In the genomic region with DNA sequence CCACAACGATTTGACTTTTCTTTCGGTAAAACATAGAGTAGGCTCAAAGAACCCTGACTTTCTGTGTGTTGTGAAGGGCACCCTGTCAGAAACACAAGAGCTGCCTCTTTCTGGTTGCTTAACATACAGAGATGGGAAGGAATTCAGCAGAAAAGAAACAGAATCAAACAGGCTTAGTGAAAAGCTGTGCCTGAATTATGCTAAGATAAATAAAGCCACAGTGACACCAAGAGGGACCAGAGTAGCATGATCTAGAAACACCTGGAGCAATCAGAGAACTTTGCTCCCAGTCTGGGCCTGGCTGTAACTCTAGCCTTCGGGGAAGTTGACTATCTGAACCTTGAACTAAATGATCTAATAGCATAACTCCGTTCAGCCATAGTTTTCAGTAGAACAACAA, we compare ENCODE assay signal across 12 mouse cellular contexts.
A peak's percentile ranks its signal among the peaks of the same experiment; 100 is the strongest.
DNase-seq lines count a peak whose midpoint lies in the region; ATAC-seq and TF ChIP-seq lines count a peak whose summit lies in the region.
"Had no signal": no experiment of that assay in that cellular context is flagged by ENCODE, and none has a peak within 500 bp of the region (broad histone marks: within the 10 kb centered on the region; RNA-seq: fewer than 3 reads in every experiment).

No protein-coding gene starts in this region.

- WGBS in embryonic facial prominence, embryonic 13.5 days, result 47% methylated on average over 4 of the region's 4 CpGs
- WGBS in small intestine, adult 2 months, result 23% methylated on average over 4 of the region's 4 CpGs

- peaks cover 41% of the 10 kb centered on the region for H3K27me3 ChIP-seq in embryonic facial prominence, embryonic 13.5 days
- H3K27me3 ChIP-seq in small intestine, adult 2 months (ENCODE audit: control insufficient read depth, insufficient read depth, low read length), result no peaks in the 10 kb centered on the region

- TF ChIP-seq CTCF in left cerebral cortex, adult 2 months (IDR thresholded peaks at IDR 0.05), result peak; percentile 32
- TF ChIP-seq CTCF in small intestine, adult 2 months (IDR thresholded peaks at IDR 0.05; ENCODE audit: extremely low read depth, insufficient read length, insufficient replicate concordance, low read depth, low read length), result no peak

- no peaks in the 10 kb centered on the region for H3K9me3 ChIP-seq in embryonic facial prominence, embryonic 13.5 days

- peak overlapping the region; percentile 97 for H3K4me2 ChIP-seq in embryonic facial prominence, embryonic 13.5 days

- 0 out of 2 replicates have a peak overlapping the region, but pooled peaks have one; percentile 11 for H3K9ac ChIP-seq in embryonic facial prominence, embryonic 13.5 days
- H3K9ac ChIP-seq: liver, embryonic 14.5 days had no signal

- TF ChIP-seq POLR2A in small intestine, adult 2 months (IDR thresholded peaks at IDR 0.05; ENCODE audit: low read depth, low read length), result no peak

- H3K4me3 ChIP-seq in left cerebral cortex, adult 2 months, result no peak overlapping the region
- peak overlapping the region; percentile 60 for H3K4me3 ChIP-seq in embryonic facial prominence, embryonic 13.5 days
- no peak overlapping the region for H3K4me3 ChIP-seq in small intestine, adult 2 months (ENCODE audit: low read depth, low read length)

- ATAC-seq in embryonic facial prominence, embryonic 13.5 days (ENCODE audit: insufficient number of reproducible peaks, insufficient read depth, low FRiP score, low TSS enrichment, low read depth), result no peak

- intact Hi-C loops in left cerebral cortex, adult 2 months (cut with DNase I), result loop anchor here (2.0 to 5.0 kb wide), 4 partner anchors 126 to 1028 kb away; no protein-coding TSS in a partner anchor
- intact Hi-C loops in left cerebral cortex, postnatal 36 days (cut with DNase I), result loop anchor here (2.0 to 5.0 kb wide), 4 partner anchors 127 to 593 kb away; no protein-coding TSS in a partner anchor

- H3K36me3 ChIP-seq in embryonic facial prominence, embryonic 13.5 days, result no peaks in the 10 kb centered on the region
- H3K36me3 ChIP-seq in small intestine, adult 2 months (ENCODE audit: control insufficient read depth, insufficient read depth, low read length), result no peaks in the 10 kb centered on the region

- peak; percentile 27 for DNase-seq in embryo, embryonic 10.5 days (ENCODE audit: low spot score)
- no peak for DNase-seq in embryo, embryonic 10 days (ENCODE audit: low spot score)
- no peak for DNase-seq in left cerebral cortex, adult 2 months (ENCODE audit: extremely low spot score in 1 of 2, low spot score in 2 of 2)
- no peak for DNase-seq in left cerebral cortex, postnatal 36 days (ENCODE audit: low spot score in 2 of 2)
- DNase-seq in urinary bladder, postnatal 10 days (ENCODE audit: low spot score), result no peak
- no peak for DNase-seq in left cerebral cortex, adult 18-20 months (ENCODE audit: low spot score in 2 of 2)
- DNase-seq: cerebellum, adult 11-12 months; gastrocnemius, postnatal 25 days; midbrain, embryonic 14.5 days had no signal

- H3K4me1 ChIP-seq in embryonic facial prominence, embryonic 13.5 days, result peaks cover 23% of the 10 kb centered on the region
- H3K4me1 ChIP-seq in small intestine, adult 2 months (ENCODE audit: control insufficient read depth, insufficient read depth, insufficient read length, low read length), result peaks cover 19% of the 10 kb centered on the region

- H3K27ac ChIP-seq in left cerebral cortex, adult 2 months, result no peak overlapping the region
- H3K27ac ChIP-seq in embryonic facial prominence, embryonic 13.5 days, result no peak overlapping the region
- H3K27ac ChIP-seq in small intestine, adult 2 months (ENCODE audit: insufficient read depth, low read depth, low read length), result peak overlapping the region; percentile 64
- H3K27ac ChIP-seq: liver, embryonic 14.5 days had no signal
